ENCODE assay signal across 10 mouse cellular contexts in genomic region chr14:26858364-26858763, GRCm38 (mm10). TPM values are rescaled to one million over a fixed set of nuclear protein-coding genes. Genes with fewer than 3 reads are reported as not detected.
DNase-seq lines count a peak whose midpoint lies in the region; ATAC-seq and TF ChIP-seq lines count a peak whose summit lies in the region.
"Had no signal": no experiment of that assay in that cellular context is flagged by ENCODE, and none has a peak within 500 bp of the region (broad histone marks: within the 10 kb centered on the region; RNA-seq: fewer than 3 reads in every experiment).

No protein-coding gene starts in this region.

- H3K27me3 ChIP-seq in heart, adult 2 months (ENCODE audit: control insufficient read depth, insufficient read depth, low read length): no peaks in the 10 kb centered on the region
- H3K27me3 ChIP-seq in heart, embryonic 12.5 days (replicated peaks): no peaks in the 10 kb centered on the region
- H3K27me3 ChIP-seq in lung, embryonic 14.5 days (ENCODE audit: insufficient read depth, low read length): no peaks in the 10 kb centered on the region

- no peak for TF ChIP-seq EP300 in heart, adult 2 months (IDR thresholded peaks at IDR 0.05; ENCODE audit: insufficient read depth, low read depth, low read length)

- no peaks in the 10 kb centered on the region for H3K9me3 ChIP-seq in heart, embryonic 12.5 days (replicated peaks)
- no peaks in the 10 kb centered on the region for H3K9me3 ChIP-seq in lung, embryonic 14.5 days (ENCODE audit: low read depth, low read length)
- H3K9me3 ChIP-seq: embryonic facial prominence, embryonic 10.5 days had no signal

- no peaks in the 10 kb centered on the region for H3K36me3 ChIP-seq in heart, adult 2 months (ENCODE audit: control insufficient read depth, insufficient read depth, low read length)
- no peaks in the 10 kb centered on the region for H3K36me3 ChIP-seq in heart, embryonic 12.5 days
- no peaks in the 10 kb centered on the region for H3K36me3 ChIP-seq in lung, embryonic 14.5 days (ENCODE audit: insufficient read depth)
- H3K36me3 ChIP-seq: embryonic facial prominence, embryonic 10.5 days had no signal

- DNase-seq in heart, adult 2 months: peak; percentile 27 to 53
- DNase-seq in heart, adult 9 months (ENCODE audit: low spot score in 2 of 2): peak; percentile 45 to 56
- peak; percentile 41 for DNase-seq in lung, embryonic 14.5 days
- peak; percentile 14 to 31 for DNase-seq in thymus, postnatal 10 days (ENCODE audit: low spot score in 2 of 2)
- no peak for DNase-seq in layer of hippocampus, adult 9-10 months (ENCODE audit: low spot score)
- DNase-seq in neural tube, embryonic 10.5 days (ENCODE audit: extremely low spot score, low spot score): no peak
- no peak for DNase-seq in cerebellum, adult 8-10 months

- H3K27ac ChIP-seq in heart, adult 2 months: peak overlapping the region; percentile 65
- H3K27ac ChIP-seq in heart, embryonic 12.5 days (ENCODE audit: poor library complexity, severe bottlenecking): no peak overlapping the region
- no peak overlapping the region for H3K27ac ChIP-seq in lung, embryonic 14.5 days (ENCODE audit: low read depth)
- H3K27ac ChIP-seq: embryonic facial prominence, embryonic 10.5 days; macrophage had no signal

- no peak overlapping the region for H3K9ac ChIP-seq in heart, adult 2 months (ENCODE audit: low read depth, low read length)
- H3K9ac ChIP-seq in heart, embryonic 12.5 days: no peak overlapping the region
- no peak overlapping the region for H3K9ac ChIP-seq in lung, embryonic 14.5 days

- peaks cover 7% of the 10 kb centered on the region for H3K4me1 ChIP-seq in heart, adult 2 months (ENCODE audit: control insufficient read depth, insufficient read depth, low read length)
- H3K4me1 ChIP-seq in heart, embryonic 12.5 days (replicated peaks): 0 out of 2 replicates have a peak, but pooled peaks cover 4% of the 10 kb centered on the region
- no peaks in the 10 kb centered on the region for H3K4me1 ChIP-seq in lung, embryonic 14.5 days (ENCODE audit: insufficient read depth)
- H3K4me1 ChIP-seq: embryonic facial prominence, embryonic 10.5 days had no signal

- intact Hi-C loops in heart, adult 2 months (cut with DNase I): loop anchor here (2.0 kb wide), 1 partner anchor 32 kb away; no protein-coding TSS in a partner anchor

- H3K4me2 ChIP-seq in heart, embryonic 12.5 days: no peak overlapping the region
- H3K4me2 ChIP-seq in lung, embryonic 14.5 days: no peak overlapping the region

- ATAC-seq in heart, embryonic 12.5 days (ENCODE audit: insufficient number of reproducible peaks, low FRiP score): no peak
- ATAC-seq in lung, embryonic 14.5 days (ENCODE audit: insufficient read depth): no peak

- H3K79me2 ChIP-seq in heart, adult 2 months (replicated peaks; ENCODE audit: control insufficient read depth, insufficient read depth, low read length): no peaks in the 10 kb centered on the region

- no peak for TF ChIP-seq CTCF in heart, adult 2 months (IDR thresholded peaks at IDR 0.05)
- no peak for TF ChIP-seq CTCF in lung, embryonic 14.5 days (IDR thresholded peaks at IDR 0.05; ENCODE audit: low read depth)

- no peak for TF ChIP-seq POLR2A in heart, adult 2 months (IDR thresholded peaks at IDR 0.05; ENCODE audit: insufficient read depth, low read depth, low read length)

- 23% methylated on average over 2 of the region's 2 CpGs for WGBS in heart, adult 2 months
- WGBS in heart, embryonic 12.5 days: 60% methylated on average over 2 of the region's 2 CpGs
- 40% methylated on average over 2 of the region's 2 CpGs for WGBS in lung, embryonic 14.5 days

- no peak overlapping the region for H3K4me3 ChIP-seq in heart, adult 2 months
- no peak overlapping the region for H3K4me3 ChIP-seq in heart, embryonic 12.5 days
- no peak overlapping the region for H3K4me3 ChIP-seq in lung, embryonic 14.5 days (ENCODE audit: low read depth, low read length)
- H3K4me3 ChIP-seq: embryonic facial prominence, embryonic 10.5 days had no signal

RNA-seq across cellular contexts. Expression of gene Asb14, which starts 36.0 kb away (rescaled TPM):
- 10 to 100 TPM; 84.6 to 95.5 TPM for total RNA-seq in heart, adult 2 months (2021)
- polyA plus RNA-seq in heart, adult 2 months (2012; rRNA removed): 87.8 and 148 TPM in 2 replicates
- 0.33 and 0.89 TPM in 2 replicates for polyA plus RNA-seq in heart, embryonic 12.5 days (2016; fragmentation: Nextera tagmentation; extraction: Ambion mirVana)
- not detected in 2 replicates for polyA plus RNA-seq in lung, embryonic 14.5 days (2014; fragmentation: Nextera tagmentation; extraction: Ambion mirVana)
- polyA plus RNA-seq: embryonic facial prominence, embryonic 10.5 days; macrophage had no signal

Comparison
In these comparisons a context has a peak if more than half of its experiments do, and no peak if none do; other contexts are left out.
1. RNA of gene Asb14, which starts 36.0 kb away (polyA plus RNA-seq): 87.8 to 148 TPM in heart, adult 2 months; 0.33 to 0.89 TPM in heart, embryonic 12.5 days and not detected in lung, embryonic 14.5 days; every median in the first group is over 10 times any median in the second.
2. DNase-seq: peak in heart, adult 2 months (2 of 2), heart, adult 9 months (2 of 2), lung, embryonic 14.5 days (single experiment) and thymus, postnatal 10 days (2 of 2); none in layer of hippocampus, adult 9-10 months (single experiment), neural tube, embryonic 10.5 days (single experiment) and cerebellum, adult 8-10 months (single experiment).